Mouse (Mus musculus): Measurements from ENCODE around the gene Khdc1a. TPM values are rescaled to one million over a fixed set of nuclear protein-coding genes. Genes with fewer than 3 reads are reported as not detected.

Gene Khdc1a
- total RNA-seq, 2 experiments from 2014 or later = not detected

- DNase-seq = no peak
These were observed 41.8 kb downstream of the Khdc1a start for GRCm38 (mm10) chr1:21391138-21391671.

Other genes with a start within 250 kb of the Khdc1a start
- gene Tmem14a, start 131.1 kb upstream of the Khdc1a start, total RNA-seq (2021) = 1 to 10 TPM; 5.0 to 6.7 TPM
- 10 to 100 TPM; 31.7 to 86.7 TPM for gene Gsta3, start 109.1 kb upstream of the Khdc1a start, total RNA-seq (2021)
- not detected for gene Khdc1c, start 18.7 kb downstream of the Khdc1a start, total RNA-seq (2021)
- gene Khdc1b, start 33.9 kb downstream of the Khdc1a start, total RNA-seq (2021) = not detected

Measured in adrenal gland, postnatal 36 days (tissue).